Mouse (Mus musculus) liver, embryonic 16.5 days (tissue): ENCODE measurements around the gene Tmem131. TPM values are rescaled to one million over a fixed set of nuclear protein-coding genes. Genes with fewer than 3 reads are reported as not detected.
"Not testable (repeated sequence)": the region's sequence is repeated elsewhere in the genome, so short reads cannot be mapped to it uniquely, and the experiment has no call there.

ENCODE experiments used
- ATAC-seq: fragments of 200-750 bp; cut with Nextera tagmentation; 2 replicates; pipeline ENCODE4 v1.8.0; 2017; ENCODE audit warnings: low read depth, mild to moderate bottlenecking, moderate number of reproducible peaks, moderate library complexity
- H3K27ac ChIP-seq: fragments of 300-500 bp; sonication (generic); 2 replicates; pipeline ENCODE4 v1.5.1; 2014; ENCODE audit warnings: mild to moderate bottlenecking, low read length
- H3K27me3 ChIP-seq: fragments of 300-500 bp; sonication (generic); 2 replicates; pipeline ENCODE4 v1.6.1; 2014; ENCODE audit warnings: low read depth, low read length, mixed read lengths; ENCODE audit not compliant: control insufficient read depth, insufficient read depth
- H3K36me3 ChIP-seq: fragments of 300-500 bp; sonication (generic); 2 replicates; pipeline ENCODE4 v1.6.1; 2014; ENCODE audit warnings: mild to moderate bottlenecking; ENCODE audit not compliant: control insufficient read depth, insufficient read depth
- H3K4me1 ChIP-seq: fragments of 300-500 bp; sonication (generic); 2 replicates; pipeline ENCODE4 v1.6.1; 2014; ENCODE audit warnings: low read depth, low read length, mixed read lengths; ENCODE audit not compliant: control insufficient read depth
- H3K4me2 ChIP-seq: fragments of 300-500 bp; sonication (generic); 2 replicates; pipeline ENCODE4 v1.6.1; 2014; ENCODE audit warnings: low read depth, low read length, mixed read lengths
- H3K4me3 ChIP-seq: fragments of 300-500 bp; sonication (generic); 2 replicates; pipeline ENCODE4 v1.5.1; 2014; ENCODE audit warnings: low read depth, mild to moderate bottlenecking, low read length
- H3K9ac ChIP-seq: fragments of 300-500 bp; sonication (generic); 2 replicates; pipeline ENCODE4 v1.6.1; 2014; ENCODE audit warnings: low read depth, low read length
- H3K9me3 ChIP-seq: fragments of 300-500 bp; sonication (generic); replicated peaks from 2 replicates; pipeline ENCODE4 v1.6.1; 2016; ENCODE audit warnings: low read length; ENCODE audit not compliant: control insufficient read depth
- WGBS: fragments of 180-500 bp; shearing (Covaris S2); extraction: QIAGEN DNeasy Blood & Tissue Kit; methylation state at CpG from one replicate; pipeline ENCODE4 v1.1.7; 2014; ENCODE audit not compliant: insufficient replicate concordance; 5-methylcytosine and 5-hydroxymethylcytosine counted together
- polyA plus RNA-seq: library from polyadenylated mRNA; unstranded; fragments of >200 nt; fragmentation: Nextera tagmentation; extraction: Ambion mirVana; gene quantifications from 2 replicates; pipeline ENCODE4 v1.2.1, GENCODE M21; 2015

The Tmem131 gene
- polyA plus RNA-seq, 1 experiment from 2014 or later, result 8.8 TPM

GRCm38 (mm10) chr1:36904489-36904888, 39.0 kb downstream of the Tmem131 start:
- H3K4me1 ChIP-seq, result peaks cover 28% of the 10 kb centered on the region
- H3K36me3 ChIP-seq, result peaks cover 4% of the 10 kb centered on the region
- H3K4me3 ChIP-seq, result no peak overlapping the region
- no peaks in the 10 kb centered on the region for H3K9me3 ChIP-seq
- H3K27ac ChIP-seq, result 0 out of 2 replicates have a peak overlapping the region, but pooled peaks have one; percentile 44
- no peaks in the 10 kb centered on the region for H3K27me3 ChIP-seq
- no peak for ATAC-seq
- H3K4me2 ChIP-seq, result no peak overlapping the region
- H3K9ac ChIP-seq, result no peak overlapping the region
- WGBS, result 48% methylated on average over 6 of the region's 6 CpGs

GRCm38 (mm10) chr1:36904084-36904451, 39.4 kb downstream of the Tmem131 start:
- H3K9me3 ChIP-seq, result no peaks in the 10 kb centered on the region
- H3K36me3 ChIP-seq, result peaks cover 4% of the 10 kb centered on the region
- H3K27me3 ChIP-seq, result no peaks in the 10 kb centered on the region
- no peak overlapping the region for H3K4me3 ChIP-seq
- no peak overlapping the region for H3K27ac ChIP-seq
- no peak overlapping the region for H3K4me2 ChIP-seq
- no peak overlapping the region for H3K9ac ChIP-seq
- H3K4me1 ChIP-seq, result peaks cover 28% of the 10 kb centered on the region
- WGBS, result 55% methylated on average over 3 of the region's 3 CpGs
- no peak for ATAC-seq

- 89% methylated on average over 15 of the region's 15 CpGs for WGBS
- no peak overlapping the region for H3K9ac ChIP-seq
- ATAC-seq, result no peak
- peaks cover 4% of the 10 kb centered on the region for H3K36me3 ChIP-seq
- no peak overlapping the region for H3K4me2 ChIP-seq
- no peaks in the 10 kb centered on the region for H3K27me3 ChIP-seq
- H3K9me3 ChIP-seq, result no peaks in the 10 kb centered on the region
- no peak overlapping the region for H3K27ac ChIP-seq
- H3K4me1 ChIP-seq, result peaks cover 23% of the 10 kb centered on the region
- no peak overlapping the region for H3K4me3 ChIP-seq
Observed at GRCm38 (mm10) chr1:36903376-36904083, 39.9 kb downstream of the Tmem131 start.

- peak; percentile 67 for ATAC-seq
- Histone ChIP-seq H3K36me3 (peaks cover 4% of the 10 kb centered on the region), H3K9me3 (no peaks in the 10 kb centered on the region), H3K9ac (no peak overlapping the region), H3K4me2 (no peak overlapping the region), H3K27ac (no peak overlapping the region), H3K4me3 (no peak overlapping the region), H3K4me1 (peaks cover 19% of the 10 kb centered on the region), H3K27me3 (no peaks in the 10 kb centered on the region)
- 85% methylated on average over 11 of the region's 11 CpGs for WGBS
Observed at GRCm38 (mm10) chr1:36902533-36903315, 40.7 kb downstream of the Tmem131 start.

- H3K4me3 ChIP-seq, result no peak overlapping the region
- no peaks in the 10 kb centered on the region for H3K27me3 ChIP-seq
- no peaks in the 10 kb centered on the region for H3K9me3 ChIP-seq
- no peak for ATAC-seq
- no peak overlapping the region for H3K4me2 ChIP-seq
- H3K36me3 ChIP-seq, result no peaks in the 10 kb centered on the region
- no peak overlapping the region for H3K27ac ChIP-seq
- H3K9ac ChIP-seq, result no peak overlapping the region
- peaks cover 15% of the 10 kb centered on the region for H3K4me1 ChIP-seq
- 90% methylated on average over 2 of the region's 2 CpGs for WGBS
Observed at GRCm38 (mm10) chr1:36899622-36900021, 43.8 kb downstream of the Tmem131 start.

GRCm38 (mm10) chr1:36896423-36896822, 47.0 kb downstream of the Tmem131 start:
- ATAC-seq, result no peak
- WGBS, result 75% methylated on average over 4 of the region's 4 CpGs

GRCm38 (mm10) chr1:36895452-36895851, 48.0 kb downstream of the Tmem131 start:
- Histone ChIP-seq H3K4me2 (no peak overlapping the region), H3K27me3 (no peaks in the 10 kb centered on the region), H3K27ac (no peak overlapping the region), H3K4me3 (no peak overlapping the region), H3K36me3 (no peaks in the 10 kb centered on the region), H3K9me3 (no peaks in the 10 kb centered on the region), H3K4me1 (peaks cover 12% of the 10 kb centered on the region), H3K9ac (no peak overlapping the region)
- WGBS, result 75% methylated on average over 3 of the region's 3 CpGs
- no peak for ATAC-seq

More at GRCm38 (mm10) chr1:36896423-36896822, 47.0 kb downstream of the Tmem131 start:
- no peaks in the 10 kb centered on the region for H3K9me3 ChIP-seq
- H3K27me3 ChIP-seq, result no peaks in the 10 kb centered on the region
- no peak overlapping the region for H3K9ac ChIP-seq
- H3K4me3 ChIP-seq, result no peak overlapping the region
- H3K4me2 ChIP-seq, result no peak overlapping the region
- H3K36me3 ChIP-seq, result no peaks in the 10 kb centered on the region
- no peak overlapping the region for H3K27ac ChIP-seq
- peaks cover 12% of the 10 kb centered on the region for H3K4me1 ChIP-seq

GRCm38 (mm10) chr1:36894136-36894535, 49.3 kb downstream of the Tmem131 start:
- Histone ChIP-seq H3K27me3 (no peaks in the 10 kb centered on the region), H3K4me2 (no peak overlapping the region), H3K4me1 (peaks cover 12% of the 10 kb centered on the region), H3K4me3 (no peak overlapping the region), H3K36me3 (no peaks in the 10 kb centered on the region), H3K27ac (no peak overlapping the region), H3K9ac (no peak overlapping the region), H3K9me3 (no peaks in the 10 kb centered on the region)
- ATAC-seq, result no peak
- 43% methylated on average over 3 of the region's 3 CpGs for WGBS

- H3K9me3 ChIP-seq, H3K9ac ChIP-seq, ATAC-seq, H3K27me3 ChIP-seq, H3K4me3 ChIP-seq, H3K27ac ChIP-seq, H3K36me3 ChIP-seq, H3K4me2 ChIP-seq: not testable (repeated sequence)
- H3K4me1 ChIP-seq, result peaks cover 12% of the 10 kb centered on the region
- 87% methylated on average over 5 of the region's 5 CpGs for WGBS
Observed at GRCm38 (mm10) chr1:36893720-36894119, 49.7 kb downstream of the Tmem131 start.
